Mouse (Mus musculus) cortical plate, adult 2 months (tissue): ENCODE measurements around the gene Kcnj14.

Experiments used
- CTCF ChIP-seq: fragments of 200-500 bp; IDR thresholded peaks from 2 replicates; pipeline ENCODE4 v1.5.1; 2011; ENCODE audit warnings: mild to moderate bottlenecking, control low read depth, low read length; ENCODE audit not compliant: insufficient read depth; ENCODE audit errors: extremely low read depth
- POLR2A ChIP-seq: fragments of 200-500 bp; IDR thresholded peaks from 2 replicates; pipeline ENCODE4 v1.6.1; 2011; ENCODE audit warnings: mild to moderate bottlenecking, low read length, control low read depth; ENCODE audit not compliant: insufficient read depth; ENCODE audit errors: extremely low read depth

DNA sequence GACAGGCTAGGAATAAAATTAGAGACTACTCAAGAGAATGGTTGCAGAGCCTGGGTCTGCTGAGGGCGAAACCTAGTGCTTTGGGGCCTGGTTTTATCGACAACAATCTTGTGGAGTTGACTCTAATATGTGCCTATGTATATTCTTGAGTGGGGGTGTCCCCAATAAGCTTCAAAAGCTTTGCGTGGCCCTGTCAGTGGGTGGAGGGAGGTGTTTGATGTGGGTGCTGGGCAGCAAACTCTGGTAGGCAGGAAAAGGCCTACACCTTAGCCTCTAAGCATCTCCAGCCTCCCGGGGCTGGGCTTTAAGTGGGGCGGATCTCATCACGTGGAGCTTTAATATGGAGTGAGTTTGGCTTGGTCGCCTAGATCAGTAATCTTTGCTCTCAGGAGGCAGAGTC lies 25.7 kb downstream of the Kcnj14 start:
- TF ChIP-seq CTCF (no peak), POLR2A (no peak)
